Mouse (Mus musculus) layer of hippocampus, adult 11-12 months (tissue): ENCODE results near the gene Elf1.

ENCODE experiments used
- DNase-seq: peaks from one replicate; pipeline ENCODE4 v3.0.0; 2022; ENCODE audit warnings: low spot score

Gene Elf1

GRCm38 (mm10) chr14:79490246-79490645 lies 9.3 kb downstream of the Elf1 start:
- DNase-seq, result no peak

GRCm38 (mm10) chr14:79494349-79494748 lies 13.4 kb downstream of the Elf1 start:
- no peak for DNase-seq

- DNase-seq, result no peak
These were observed 18.3 kb downstream of the Elf1 start for GRCm38 (mm10) chr14:79499326-79499725.

GRCm38 (mm10) chr14:79500756-79501155 lies 19.8 kb downstream of the Elf1 start:
- no peak for DNase-seq

- no peak for DNase-seq
These were observed 22.5 kb downstream of the Elf1 start for GRCm38 (mm10) chr14:79503371-79504075.

- no peak for DNase-seq
These were observed 23.4 kb downstream of the Elf1 start for GRCm38 (mm10) chr14:79504246-79505006.

- DNase-seq, result no peak
These were observed 25.2 kb downstream of the Elf1 start for GRCm38 (mm10) chr14:79506207-79506606.

GRCm38 (mm10) chr14:79507846-79508245 lies 26.9 kb downstream of the Elf1 start:
- no peak for DNase-seq

GRCm38 (mm10) chr14:79508662-79509305 lies 27.8 kb downstream of the Elf1 start:
- DNase-seq, result no peak

GRCm38 (mm10) chr14:79511521-79511920 lies 30.5 kb downstream of the Elf1 start:
- DNase-seq, result no peak

GRCm38 (mm10) chr14:79513951-79514350 lies 33.0 kb downstream of the Elf1 start:
- DNase-seq, result no peak

GRCm38 (mm10) chr14:79515100-79515499 lies 34.1 kb downstream of the Elf1 start:
- DNase-seq, result no peak

- DNase-seq, result peak; percentile 16
These were observed 34.7 kb downstream of the Elf1 start for GRCm38 (mm10) chr14:79515511-79516242.

GRCm38 (mm10) chr14:79516243-79516610 lies 35.2 kb downstream of the Elf1 start:
- DNase-seq, result no peak

- no peak for DNase-seq
These were observed 35.8 kb downstream of the Elf1 start for GRCm38 (mm10) chr14:79516751-79517150.

GRCm38 (mm10) chr14:79517185-79517740 lies 36.3 kb downstream of the Elf1 start:
- DNase-seq, result no peak

GRCm38 (mm10) chr14:79518123-79518522 lies 37.1 kb downstream of the Elf1 start:
- DNase-seq, result no peak

GRCm38 (mm10) chr14:79518761-79519662 lies 38.0 kb downstream of the Elf1 start:
- DNase-seq, result no peak

GRCm38 (mm10) chr14:79519663-79519975 lies 38.6 kb downstream of the Elf1 start:
- DNase-seq, result no peak

GRCm38 (mm10) chr14:79520612-79521011 lies 39.6 kb downstream of the Elf1 start:
- DNase-seq, result no peak

GRCm38 (mm10) chr14:79521056-79521455 lies 40.1 kb downstream of the Elf1 start:
- no peak for DNase-seq
